27 mouse cellular contexts compared by ENCODE assay signal in genomic region chr6:101153511-101153921, GRCm38 (mm10).
DNase-seq lines count a peak whose midpoint lies in the region; ATAC-seq and TF ChIP-seq lines count a peak whose summit lies in the region.
"Had no signal": no experiment of that assay in that cellular context is flagged by ENCODE, and none has a peak within 500 bp of the region (broad histone marks: within the 10 kb centered on the region; RNA-seq: fewer than 3 reads in every experiment).

No protein-coding gene starts in this region.

- peaks cover 18% of the 10 kb centered on the region for H3K36me3 ChIP-seq in forebrain, embryonic 12.5 days (replicated peaks)
- peaks cover 39% of the 10 kb centered on the region for H3K36me3 ChIP-seq in forebrain, embryonic 10.5 days (replicated peaks)
- peaks cover 24% of the 10 kb centered on the region for H3K36me3 ChIP-seq in midbrain, embryonic 13.5 days
- H3K36me3 ChIP-seq in midbrain, embryonic 14.5 days (ENCODE audit: control insufficient read depth, insufficient read depth, low read length), result peaks cover 24% of the 10 kb centered on the region
- peaks cover 24% of the 10 kb centered on the region for H3K36me3 ChIP-seq in forebrain, embryonic 16.5 days (ENCODE audit: control insufficient read depth, insufficient read depth)
- peaks cover 15% of the 10 kb centered on the region; the same call in 1 of the 2 replicates for H3K36me3 ChIP-seq in midbrain, postnatal 0 days (ENCODE audit: insufficient read depth, low read length)
- peaks cover 13% of the 10 kb centered on the region for H3K36me3 ChIP-seq in liver, embryonic 11.5 days (ENCODE audit: control insufficient read depth, insufficient read depth, low read length)

- ATAC-seq in forebrain, embryonic 12.5 days (ENCODE audit: low FRiP score), result 0 out of 2 replicates have a peak, but pooled peaks have one; percentile 36
- peak; percentile 72 for ATAC-seq in midbrain, embryonic 13.5 days
- no peak; the same call in 1 of the 2 replicates for ATAC-seq in midbrain, embryonic 14.5 days (ENCODE audit: low FRiP score, low TSS enrichment)
- ATAC-seq in forebrain, embryonic 16.5 days, result 0 out of 2 replicates have a peak, but pooled peaks have one; percentile 38
- no peak for ATAC-seq in midbrain, postnatal 0 days (ENCODE audit: low FRiP score)
- no peak for ATAC-seq in liver, embryonic 11.5 days (replicated peaks; ENCODE audit: low FRiP score)
- ATAC-seq: intestine, embryonic 15.5 days had no signal

- H3K4me1 ChIP-seq in forebrain, embryonic 12.5 days, result peaks cover 15% of the 10 kb centered on the region
- peaks cover 20% of the 10 kb centered on the region for H3K4me1 ChIP-seq in forebrain, embryonic 10.5 days
- peaks cover 6% of the 10 kb centered on the region; the same call in 1 of the 2 replicates for H3K4me1 ChIP-seq in midbrain, embryonic 13.5 days (replicated peaks)
- H3K4me1 ChIP-seq in midbrain, embryonic 14.5 days (ENCODE audit: control insufficient read depth, insufficient read depth, low read length), result no peaks in the 10 kb centered on the region
- H3K4me1 ChIP-seq in forebrain, embryonic 16.5 days (replicated peaks; ENCODE audit: control insufficient read depth, insufficient read depth, low read length), result peaks cover 3% of the 10 kb centered on the region; the same call in 1 of the 2 replicates
- H3K4me1 ChIP-seq in midbrain, postnatal 0 days (ENCODE audit: insufficient read depth, low read length), result no peaks in the 10 kb centered on the region; the same call in 1 of the 2 replicates
- no peaks in the 10 kb centered on the region for H3K4me1 ChIP-seq in liver, embryonic 11.5 days (replicated peaks; ENCODE audit: control insufficient read depth, insufficient read depth, low read length)
- H3K4me1 ChIP-seq: heart, embryonic 10.5 days; intestine, embryonic 15.5 days; liver, embryonic 13.5 days; stomach, embryonic 15.5 days had no signal

- no peak overlapping the region for H3K9ac ChIP-seq in forebrain, embryonic 12.5 days
- H3K9ac ChIP-seq in midbrain, embryonic 13.5 days (replicated peaks), result no peak overlapping the region
- no peak overlapping the region for H3K9ac ChIP-seq in midbrain, embryonic 14.5 days (replicated peaks; ENCODE audit: low read length)
- H3K9ac ChIP-seq in forebrain, embryonic 16.5 days (replicated peaks; ENCODE audit: low read depth, low read length), result no peak overlapping the region
- no peak overlapping the region for H3K9ac ChIP-seq in midbrain, postnatal 0 days (replicated peaks; ENCODE audit: low read length, poor library complexity, severe bottlenecking)
- H3K9ac ChIP-seq in liver, embryonic 11.5 days (ENCODE audit: low read depth, low read length), result no peak overlapping the region
- H3K9ac ChIP-seq: intestine, embryonic 15.5 days; limb, embryonic 12.5 days; liver, embryonic 13.5 days; neural tube, embryonic 12.5 days; stomach, embryonic 15.5 days had no signal

- no peak for DNase-seq in forebrain, embryonic 10.5 days (ENCODE audit: extremely low spot score, low spot score)
- no peak for DNase-seq in midbrain, embryonic 14.5 days
- peak; percentile 21 for DNase-seq in midbrain, postnatal 0 days (ENCODE audit: low spot score)
- DNase-seq in liver, embryonic 11.5 days (ENCODE audit: low spot score), result no peak
- DNase-seq in layer of hippocampus, postnatal 14 days (ENCODE audit: low spot score in 2 of 2), result no peak
- DNase-seq: adrenal gland, adult 2 months; cerebellum, adult 18-20 months; cerebellum, postnatal 14 days; gastrocnemius, postnatal 10 days; heart, postnatal 4 days; kidney, adult 9 months; kidney, postnatal 25 days; layer of hippocampus, postnatal 36 days; liver, embryonic 13.5 days; lung, adult 2 months; lung, postnatal 14 days; thymus, adult 18-20 months; thymus, postnatal 36 days had no signal

- H3K27ac ChIP-seq in forebrain, embryonic 12.5 days, result no peak overlapping the region
- H3K27ac ChIP-seq in forebrain, embryonic 10.5 days, result no peak overlapping the region
- H3K27ac ChIP-seq in midbrain, embryonic 13.5 days, result no peak overlapping the region
- no peak overlapping the region for H3K27ac ChIP-seq in midbrain, embryonic 14.5 days (replicated peaks; ENCODE audit: low read depth, low read length)
- H3K27ac ChIP-seq in forebrain, embryonic 16.5 days (ENCODE audit: low read length), result no peak overlapping the region
- H3K27ac ChIP-seq in midbrain, postnatal 0 days (ENCODE audit: low read depth, low read length), result no peak overlapping the region
- H3K27ac ChIP-seq in liver, embryonic 11.5 days (ENCODE audit: low read depth, low read length), result no peak overlapping the region
- H3K27ac ChIP-seq: heart, embryonic 10.5 days; intestine, embryonic 15.5 days; layer of hippocampus, adult 2 months; liver, embryonic 13.5 days; neural tube, embryonic 12.5 days; stomach, embryonic 15.5 days had no signal

- 14% methylated on average over 1 of the region's 1 CpGs for WGBS in forebrain, embryonic 12.5 days
- 63% methylated on average over 1 of the region's 1 CpGs for WGBS in forebrain, embryonic 10.5 days
- WGBS in midbrain, embryonic 13.5 days, result 48% methylated on average over 1 of the region's 1 CpGs
- 29% methylated on average over 1 of the region's 1 CpGs for WGBS in midbrain, embryonic 14.5 days
- WGBS in forebrain, embryonic 16.5 days, result 17% methylated on average over 1 of the region's 1 CpGs
- WGBS in midbrain, postnatal 0 days, result 30% methylated on average over 1 of the region's 1 CpGs
- WGBS in liver, embryonic 11.5 days, result 80% methylated on average over 1 of the region's 1 CpGs

- no peak overlapping the region for H3K4me3 ChIP-seq in forebrain, embryonic 12.5 days (replicated peaks)
- no peak overlapping the region for H3K4me3 ChIP-seq in forebrain, embryonic 10.5 days
- no peak overlapping the region for H3K4me3 ChIP-seq in midbrain, embryonic 13.5 days (replicated peaks)
- H3K4me3 ChIP-seq in midbrain, embryonic 14.5 days (replicated peaks; ENCODE audit: low read depth, low read length), result no peak overlapping the region
- no peak overlapping the region for H3K4me3 ChIP-seq in forebrain, embryonic 16.5 days (replicated peaks; ENCODE audit: low read length)
- H3K4me3 ChIP-seq in midbrain, postnatal 0 days (ENCODE audit: low read depth, low read length), result no peak overlapping the region
- no peak overlapping the region for H3K4me3 ChIP-seq in liver, embryonic 11.5 days (ENCODE audit: low read depth, low read length)
- H3K4me3 ChIP-seq: heart, embryonic 10.5 days; intestine, embryonic 15.5 days; layer of hippocampus, adult 2 months; limb, embryonic 12.5 days; liver, embryonic 13.5 days; neural tube, embryonic 12.5 days; stomach, embryonic 15.5 days had no signal

- no peaks in the 10 kb centered on the region for H3K27me3 ChIP-seq in forebrain, embryonic 12.5 days
- H3K27me3 ChIP-seq in forebrain, embryonic 10.5 days (ENCODE audit: poor library complexity, severe bottlenecking), result no peaks in the 10 kb centered on the region
- no peaks in the 10 kb centered on the region for H3K27me3 ChIP-seq in midbrain, embryonic 13.5 days
- no peaks in the 10 kb centered on the region for H3K27me3 ChIP-seq in midbrain, embryonic 14.5 days (ENCODE audit: control insufficient read depth, insufficient read depth, low read length)
- no peaks in the 10 kb centered on the region for H3K27me3 ChIP-seq in forebrain, embryonic 16.5 days (replicated peaks; ENCODE audit: control insufficient read depth, insufficient read depth, low read length)
- H3K27me3 ChIP-seq in midbrain, postnatal 0 days (ENCODE audit: insufficient read depth, low read length), result no peaks in the 10 kb centered on the region
- H3K27me3 ChIP-seq in liver, embryonic 11.5 days (replicated peaks; ENCODE audit: control insufficient read depth, insufficient read depth, low read length), result no peaks in the 10 kb centered on the region
- H3K27me3 ChIP-seq: intestine, embryonic 15.5 days; limb, embryonic 12.5 days; liver, embryonic 13.5 days; neural tube, embryonic 12.5 days; stomach, embryonic 15.5 days had no signal

- H3K4me2 ChIP-seq in forebrain, embryonic 12.5 days, result no peak overlapping the region
- H3K4me2 ChIP-seq in midbrain, embryonic 13.5 days (replicated peaks), result no peak overlapping the region
- no peak overlapping the region for H3K4me2 ChIP-seq in midbrain, embryonic 14.5 days (ENCODE audit: low read length)
- H3K4me2 ChIP-seq in forebrain, embryonic 16.5 days (ENCODE audit: low read length), result no peak overlapping the region
- H3K4me2 ChIP-seq in midbrain, postnatal 0 days (ENCODE audit: low read depth, low read length, poor library complexity, severe bottlenecking), result no peak overlapping the region
- H3K4me2 ChIP-seq in liver, embryonic 11.5 days, result no peak overlapping the region
- H3K4me2 ChIP-seq: intestine, embryonic 15.5 days; limb, embryonic 12.5 days; liver, embryonic 13.5 days; neural tube, embryonic 12.5 days; stomach, embryonic 15.5 days had no signal

- H3K9me3 ChIP-seq in forebrain, embryonic 12.5 days, result 0 out of 2 replicates have a peak, but pooled peaks cover 3% of the 10 kb centered on the region
- H3K9me3 ChIP-seq in forebrain, embryonic 10.5 days, result peaks cover 6% of the 10 kb centered on the region; the same call in 1 of the 2 replicates
- H3K9me3 ChIP-seq in midbrain, embryonic 13.5 days, result peaks cover 7% of the 10 kb centered on the region
- H3K9me3 ChIP-seq in midbrain, embryonic 14.5 days (ENCODE audit: control insufficient read depth, low read length), result no peaks in the 10 kb centered on the region
- no peaks in the 10 kb centered on the region for H3K9me3 ChIP-seq in forebrain, embryonic 16.5 days (ENCODE audit: control insufficient read depth, low read length)
- no peaks in the 10 kb centered on the region for H3K9me3 ChIP-seq in midbrain, postnatal 0 days (ENCODE audit: low read length)
- H3K9me3 ChIP-seq in liver, embryonic 11.5 days (ENCODE audit: control insufficient read depth, low read length), result no peaks in the 10 kb centered on the region
- H3K9me3 ChIP-seq: intestine, embryonic 15.5 days; stomach, embryonic 15.5 days had no signal

- no peak for TF ChIP-seq CTCF in midbrain, postnatal 0 days (IDR thresholded peaks at IDR 0.05)

Comparison
In these comparisons a context has a peak if more than half of its experiments do, and no peak if none do; other contexts are left out.
1. ATAC-seq: peak in forebrain, embryonic 12.5 days (single experiment), midbrain, embryonic 13.5 days (single experiment) and forebrain, embryonic 16.5 days (single experiment); none in midbrain, embryonic 14.5 days (single experiment), midbrain, postnatal 0 days (single experiment) and liver, embryonic 11.5 days (single experiment).